Mouse (Mus musculus) erythroblast, embryonic 14.5 days (primary cell): ENCODE results near the gene Car4. TPM values are rescaled to one million over a fixed set of nuclear protein-coding genes. Genes with fewer than 3 reads are reported as not detected.

Experiments used
- H3K27me3 ChIP-seq: 2 replicates; pipeline ENCODE4 v1.6.1; 2012; ENCODE audit warnings: inconsistent platforms; ENCODE audit not compliant: control insufficient read depth
- H3K36me3 ChIP-seq: 2 replicates; pipeline ENCODE4 v1.6.1; 2012; ENCODE audit warnings: mild to moderate bottlenecking, inconsistent platforms; ENCODE audit not compliant: control insufficient read depth
- H3K4me1 ChIP-seq: 2 replicates; pipeline ENCODE4 v1.6.1; 2012; ENCODE audit warnings: inconsistent platforms; ENCODE audit not compliant: control insufficient read depth
- H3K4me3 ChIP-seq: replicated peaks from 2 replicates; pipeline ENCODE3; 2012; ENCODE audit warnings: moderate library complexity, mild to moderate bottlenecking, inconsistent platforms
- H3K9me3 ChIP-seq: 2 replicates; pipeline ENCODE4 v1.6.1; 2012; ENCODE audit warnings: low read length, inconsistent platforms, mixed read lengths; ENCODE audit not compliant: control insufficient read depth
- GATA1 ChIP-seq: IDR thresholded peaks from 2 replicates; pipeline ENCODE4 v1.6.1; 2012; ENCODE audit warnings: low read length, inconsistent platforms, mixed read lengths
- TAL1 ChIP-seq: IDR thresholded peaks from 3 replicates; pipeline ENCODE4 v1.6.1; 2012; ENCODE audit warnings: low read length, inconsistent platforms, mixed read lengths
- polyA plus RNA-seq: library from polyadenylated mRNA; stranded (reverse); fragments of >175 nt; gene quantifications from 2 replicates; pipeline ENCODE4 v1.2.3, GENCODE M21; 2012

Gene Car4
- polyA plus RNA-seq = not detected in 2 replicates

DNA sequence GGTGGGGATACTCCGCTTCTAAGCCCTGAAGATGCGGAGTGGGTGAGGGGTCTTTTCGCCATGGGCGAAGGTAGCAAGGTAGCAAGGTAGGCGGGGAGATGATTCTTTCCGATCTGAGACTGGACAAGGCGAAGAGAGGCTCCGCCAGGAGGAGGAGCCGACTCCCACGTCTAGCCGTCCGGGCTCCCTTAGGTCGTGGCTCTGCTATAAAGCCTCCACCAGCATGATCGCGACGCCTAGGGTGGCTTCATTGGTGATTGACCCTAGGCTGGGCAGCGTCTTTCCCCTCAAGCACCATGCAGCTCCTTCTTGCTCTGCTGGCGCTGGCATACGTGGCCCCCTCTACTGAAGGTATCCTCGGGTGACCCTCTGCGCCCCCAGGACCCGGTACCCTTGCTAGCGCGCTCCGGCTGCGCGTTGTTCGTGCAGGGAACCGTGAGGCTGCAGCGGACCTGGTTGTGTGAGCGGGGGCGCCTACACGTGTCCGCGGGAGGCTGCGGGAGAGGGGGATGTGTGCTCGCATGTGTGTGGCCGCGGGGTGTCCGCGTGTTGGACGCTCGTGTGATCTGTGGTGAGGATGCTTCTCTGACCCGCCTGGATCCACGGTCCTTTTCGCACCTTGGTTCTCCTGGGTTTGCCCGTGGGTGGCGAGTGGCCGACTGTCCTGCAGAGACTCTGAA lies at the start of gene Car4:
Gene Car4 (plus strand): TSS at position 196 of the 680 bp plus-strand sequence.
- Histone ChIP-seq H3K27me3 (peaks cover 61% of the 10 kb centered on the region), H3K36me3 (no peaks in the 10 kb centered on the region), H3K4me3 (no peak within 1 kb of the TSS), H3K4me1 (no peaks in the 10 kb centered on the region; the same call in 1 of the 2 replicates), H3K9me3 (peaks cover 5% of the 10 kb centered on the region; the same call in 1 of the 2 replicates)
- no peak for TF ChIP-seq GATA1
- TF ChIP-seq TAL1 = no peak

DNA sequence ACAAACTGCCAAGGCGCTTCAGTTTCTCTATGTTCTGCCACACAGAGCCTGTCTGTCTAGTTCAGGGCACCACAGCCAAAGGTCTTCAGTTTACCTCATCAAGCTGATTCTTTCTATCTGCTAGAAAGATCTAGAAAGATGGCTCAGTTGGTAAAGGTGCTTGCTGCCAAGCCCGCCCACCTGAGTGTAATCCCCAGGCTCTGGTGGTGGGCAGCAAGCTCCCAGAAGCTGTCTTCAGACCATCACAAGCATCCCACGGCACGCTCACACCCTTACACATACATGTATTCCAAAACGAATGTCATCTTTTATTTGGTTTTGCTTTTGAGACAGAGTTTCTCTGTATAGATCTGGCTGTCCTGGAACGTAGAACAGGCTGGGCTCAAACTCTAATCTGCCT lies 49.1 kb upstream of the Car4 start:
- Histone ChIP-seq H3K4me1 (peaks cover 4% of the 10 kb centered on the region; the same call in 1 of the 2 replicates), H3K36me3 (peaks cover 97% of the 10 kb centered on the region), H3K4me3 (no peak overlapping the region), H3K27me3 (no peaks in the 10 kb centered on the region), H3K9me3 (no peaks in the 10 kb centered on the region)
- TF ChIP-seq GATA1 (no peak), TAL1 (no peak)

DNA sequence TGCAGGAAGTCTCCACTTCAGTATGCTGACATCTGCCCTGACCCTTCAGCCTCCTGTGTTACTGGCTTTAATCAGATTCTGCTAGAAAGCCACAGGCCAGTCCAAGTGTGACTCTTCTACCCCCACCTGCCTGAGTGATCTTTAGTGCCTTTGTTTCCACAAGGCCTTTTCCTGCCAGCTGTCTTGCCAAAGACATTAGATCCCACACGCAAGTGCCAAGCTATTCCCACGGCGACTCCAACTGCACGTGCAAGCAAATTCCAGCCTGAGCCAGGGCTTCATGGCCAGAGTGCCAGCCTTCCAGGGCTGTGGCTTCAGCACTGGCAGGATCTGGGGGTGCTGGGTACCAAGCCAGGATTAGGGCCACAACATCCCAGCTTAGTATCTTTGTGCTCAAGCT lies 47.2 kb upstream of the Car4 start:
- Histone ChIP-seq H3K9me3 (no peaks in the 10 kb centered on the region), H3K4me1 (peaks cover 24% of the 10 kb centered on the region), H3K27me3 (no peaks in the 10 kb centered on the region), H3K4me3 (no peak overlapping the region), H3K36me3 (peaks cover 91% of the 10 kb centered on the region)
- TF ChIP-seq TAL1 = no peak
- TF ChIP-seq GATA1 = no peak

DNA sequence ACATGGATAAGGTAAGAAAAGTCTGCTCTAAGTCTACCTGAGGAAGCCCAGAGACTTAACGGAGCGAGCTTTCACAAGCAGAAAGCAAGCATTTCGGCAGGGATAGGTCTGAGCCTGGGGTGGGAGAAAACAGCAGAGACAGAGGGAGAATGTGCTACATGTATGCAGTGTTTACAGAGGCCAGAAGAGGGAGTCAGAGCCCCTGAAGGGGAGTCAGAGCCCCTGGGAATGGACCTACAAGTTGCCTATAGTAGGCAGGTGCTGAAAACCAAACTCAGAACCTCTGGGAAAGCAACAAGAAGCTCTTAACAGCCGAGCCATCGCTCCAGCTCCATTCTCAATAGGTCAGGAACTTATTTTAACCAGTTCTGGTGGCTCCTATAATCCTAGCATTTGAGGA lies 42.9 kb upstream of the Car4 start:
- Histone ChIP-seq H3K36me3 (peaks cover 50% of the 10 kb centered on the region), H3K9me3 (no peaks in the 10 kb centered on the region), H3K4me3 (peak overlapping the region; percentile 76), H3K4me1 (peaks cover 52% of the 10 kb centered on the region), H3K27me3 (no peaks in the 10 kb centered on the region)
- TF ChIP-seq GATA1 = no peak

DNA sequence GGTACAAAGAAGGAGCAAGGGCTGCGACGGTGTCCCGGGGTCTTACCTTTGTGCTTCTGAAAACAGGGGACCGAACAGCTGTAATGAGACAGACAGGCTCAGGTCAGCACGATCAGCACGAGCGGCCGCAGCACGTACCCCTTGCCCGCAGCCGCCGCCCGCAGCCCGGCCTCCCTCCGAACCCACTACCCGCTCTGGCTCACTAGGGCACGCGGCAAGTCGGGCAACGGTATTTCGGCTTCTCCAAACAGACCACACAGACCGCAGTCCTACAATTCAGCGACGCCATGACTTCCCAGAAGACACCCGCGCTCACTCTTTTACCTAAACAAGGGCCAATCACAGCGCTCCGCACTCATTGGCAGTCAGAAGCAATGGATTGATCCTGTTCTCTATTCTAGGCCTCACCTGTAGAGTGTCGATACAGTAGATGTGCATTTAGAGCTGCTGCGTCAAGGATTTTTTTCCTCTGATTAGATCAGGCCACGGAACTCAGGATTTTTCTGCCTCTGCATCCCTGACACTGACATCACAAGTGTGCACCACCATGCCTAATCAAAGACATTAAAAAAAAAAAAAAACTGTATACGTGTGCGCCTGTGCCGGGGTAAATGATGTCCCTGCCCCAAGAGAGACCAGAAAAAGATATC lies 41.4 kb upstream of the Car4 start, which contains the start of gene Znhit3:
Gene Znhit3 (minus strand): TSS at position 314 of the 650 bp plus-strand sequence.
- Histone ChIP-seq H3K4me3 (peak within 1 kb of the TSS; percentile 76), H3K36me3 (peaks cover 35% of the 10 kb centered on the region), H3K4me1 (peaks cover 53% of the 10 kb centered on the region), H3K9me3 (no peaks in the 10 kb centered on the region), H3K27me3 (no peaks in the 10 kb centered on the region)
- TF ChIP-seq GATA1 = no peak
- no peak for TF ChIP-seq TAL1

DNA sequence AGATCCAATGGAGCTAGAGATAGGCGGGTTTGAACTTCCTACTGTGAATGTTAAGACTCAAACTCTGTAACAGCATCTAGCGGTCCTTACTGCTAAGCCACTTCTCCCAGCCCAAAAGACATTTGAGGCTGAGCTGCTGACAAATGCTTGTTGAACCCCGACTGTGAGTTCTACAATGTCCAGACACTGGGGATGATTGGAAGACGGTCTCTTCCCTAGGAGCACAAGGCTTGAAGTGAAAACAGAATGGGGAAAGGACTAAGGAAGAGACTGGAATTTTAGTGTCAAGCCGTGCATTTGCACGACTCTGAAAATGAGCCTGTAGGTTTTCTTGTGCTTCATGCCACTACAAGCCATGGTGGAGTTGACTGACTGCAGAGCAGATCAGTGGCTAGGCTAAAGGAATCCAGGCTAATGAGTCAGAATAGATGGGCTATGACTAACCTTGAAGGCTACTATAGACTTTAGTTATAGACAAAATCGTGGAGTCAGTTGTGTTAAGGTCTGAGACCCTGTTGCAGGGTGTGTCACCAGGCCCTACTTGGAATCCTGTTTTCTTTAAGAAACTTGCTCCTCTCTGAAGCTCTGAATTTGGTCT lies 40.8 kb upstream of the Car4 start:
- Histone ChIP-seq H3K4me3 (peak overlapping the region; percentile 76), H3K9me3 (no peaks in the 10 kb centered on the region), H3K27me3 (peaks cover under 1% of the 10 kb centered on the region; the same call in 1 of the 2 replicates), H3K36me3 (peaks cover 28% of the 10 kb centered on the region), H3K4me1 (peaks cover 53% of the 10 kb centered on the region)
- no peak for TF ChIP-seq TAL1
- no peak for TF ChIP-seq GATA1

DNA sequence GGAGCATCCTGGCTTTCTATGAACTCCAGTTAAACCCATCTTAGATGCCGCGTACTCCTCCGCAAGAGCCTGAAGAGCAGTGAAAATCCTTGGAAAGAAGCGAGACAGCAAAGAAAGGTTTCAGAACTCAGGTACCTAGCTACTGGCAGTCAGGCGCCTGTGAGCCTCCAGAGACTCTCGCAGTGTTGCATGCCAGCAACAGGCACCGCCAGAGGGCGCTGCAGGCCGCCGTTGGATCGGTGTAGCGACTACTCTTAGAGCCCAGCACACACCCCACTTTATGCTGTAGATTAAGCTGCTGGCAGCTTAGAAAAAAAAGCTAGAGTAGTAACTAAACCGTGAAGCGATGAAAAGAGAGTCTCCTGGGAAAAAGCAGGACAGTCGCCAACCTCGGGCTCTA lies 39.2 kb upstream of the Car4 start:
- Histone ChIP-seq H3K36me3 (peaks cover 14% of the 10 kb centered on the region), H3K9me3 (no peaks in the 10 kb centered on the region), H3K4me1 (peaks cover 50% of the 10 kb centered on the region), H3K27me3 (peaks cover 3% of the 10 kb centered on the region; the same call in 1 of the 2 replicates), H3K4me3 (peak overlapping the region; percentile 33)
- no peak for TF ChIP-seq GATA1
- no peak for TF ChIP-seq TAL1

DNA sequence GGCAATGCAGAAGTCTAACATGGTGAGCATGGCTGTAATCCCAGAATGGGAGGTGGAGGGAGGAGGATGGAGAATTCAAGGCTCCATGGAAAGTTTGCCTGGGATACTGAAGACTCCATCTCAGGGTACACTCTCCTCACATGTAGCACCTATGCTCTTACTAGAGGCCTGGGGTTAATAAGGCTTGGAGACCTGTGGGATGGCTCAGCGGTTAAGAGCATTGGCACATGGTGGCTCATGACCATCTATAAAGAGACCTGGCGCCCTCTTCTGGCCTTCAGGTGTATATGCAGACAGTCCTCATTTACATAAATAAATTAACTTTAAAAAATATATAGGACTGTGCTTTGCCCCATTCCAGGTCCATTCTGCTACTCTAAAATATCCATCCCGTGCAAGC lies 38.3 kb upstream of the Car4 start:
- peaks cover 3% of the 10 kb centered on the region; the same call in 1 of the 2 replicates for H3K27me3 ChIP-seq
- peaks cover 5% of the 10 kb centered on the region for H3K36me3 ChIP-seq
- no peak overlapping the region for H3K4me3 ChIP-seq
- peaks cover 43% of the 10 kb centered on the region for H3K4me1 ChIP-seq
- no peaks in the 10 kb centered on the region for H3K9me3 ChIP-seq
- no peak for TF ChIP-seq GATA1
- no peak for TF ChIP-seq TAL1

DNA sequence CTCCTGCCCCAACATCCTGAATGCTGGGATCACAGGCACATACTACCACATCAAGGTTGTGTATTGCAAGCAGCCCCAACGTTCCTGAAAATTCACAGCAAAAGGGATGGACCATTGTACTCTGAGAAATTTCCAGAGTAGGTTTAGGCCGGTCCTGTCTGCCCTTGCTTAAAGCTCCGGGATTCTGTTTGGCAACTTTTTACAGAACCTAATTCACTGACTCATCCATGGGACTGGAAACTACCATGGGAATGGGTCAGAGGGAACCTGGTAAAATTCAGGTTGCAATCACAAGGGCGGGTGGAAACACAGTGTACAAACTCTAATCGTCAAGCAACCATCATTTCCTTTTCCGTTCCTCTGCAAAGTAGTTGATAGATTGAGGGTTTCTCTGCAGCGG lies 37.6 kb upstream of the Car4 start:
- Histone ChIP-seq H3K4me3 (no peak overlapping the region), H3K9me3 (no peaks in the 10 kb centered on the region), H3K4me1 (peaks cover 36% of the 10 kb centered on the region), H3K27me3 (peaks cover 3% of the 10 kb centered on the region; the same call in 1 of the 2 replicates), H3K36me3 (no peaks in the 10 kb centered on the region)
- no peak for TF ChIP-seq TAL1
- no peak for TF ChIP-seq GATA1
